Mouse (Mus musculus) megakaryocyte, embryonic 14.5 days (primary cell): ENCODE data around the gene Pdcd1. TPM values are rescaled to one million over a fixed set of nuclear protein-coding genes. Genes with fewer than 3 reads are reported as not detected.

Experiments used
- H3K27me3 ChIP-seq: replicated peaks from 2 replicates; pipeline ENCODE3; 2012; ENCODE audit warnings: inconsistent platforms
- H3K36me3 ChIP-seq: replicated peaks from 2 replicates; pipeline ENCODE3; 2012; ENCODE audit warnings: low read length, inconsistent platforms, mixed read lengths
- H3K4me1 ChIP-seq: 2 replicates; pipeline ENCODE4 v1.6.1; 2012; ENCODE audit warnings: inconsistent platforms
- H3K4me3 ChIP-seq: replicated peaks from 2 replicates; pipeline ENCODE3; 2012; ENCODE audit warnings: moderate library complexity, mild to moderate bottlenecking, inconsistent platforms
- H3K9me3 ChIP-seq: 2 replicates; pipeline ENCODE4 v1.6.1; 2012; ENCODE audit warnings: inconsistent platforms
- FLI1 ChIP-seq: IDR thresholded peaks from 2 replicates; pipeline ENCODE4 v1.6.1; 2012; ENCODE audit warnings: low read length, inconsistent platforms, mixed read lengths
- GATA1 ChIP-seq: IDR thresholded peaks from 3 replicates; pipeline ENCODE4 v1.6.1; 2012; ENCODE audit warnings: mixed read lengths, low read length, inconsistent platforms, borderline replicate concordance
- polyA plus RNA-seq: library from polyadenylated mRNA; stranded (reverse); fragments of >175 nt; gene quantifications from 2 replicates; pipeline ENCODE4 v1.2.3, GENCODE M21; 2012; ENCODE audit warnings: low replicate concordance; ENCODE audit not compliant: insufficient read depth

Gene Pdcd1
- polyA plus RNA-seq, 1 experiment: 0.15 TPM

DNA sequence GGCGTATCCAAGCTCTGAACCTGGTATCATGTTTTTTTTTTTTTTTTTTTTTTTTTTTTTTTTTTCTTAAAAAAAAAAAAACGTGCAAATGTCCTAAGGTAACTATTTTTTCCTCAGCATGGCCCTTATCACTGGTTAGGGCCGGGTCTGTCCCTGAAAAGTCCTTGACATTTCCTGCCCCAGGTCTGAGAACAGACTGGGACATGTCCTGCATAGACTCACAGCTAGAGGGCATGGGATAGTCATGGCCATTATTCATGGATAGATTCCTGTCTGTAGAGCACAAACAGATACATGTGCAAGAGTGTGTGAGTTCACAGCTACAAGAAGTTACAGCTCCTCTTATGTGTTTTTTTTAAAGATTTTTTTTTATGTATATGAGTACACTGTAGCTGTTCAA lies 63.6 kb downstream of the Pdcd1 start:
- Histone ChIP-seq H3K9me3 (no peaks in the 10 kb centered on the region), H3K36me3 (no peaks in the 10 kb centered on the region), H3K4me1 (no peaks in the 10 kb centered on the region; the same call in 1 of the 2 replicates), H3K27me3 (no peaks in the 10 kb centered on the region), H3K4me3 (no peak overlapping the region)
- TF ChIP-seq FLI1: no peak
- no peak for TF ChIP-seq GATA1

Other genes with a start within 250 kb of the Pdcd1 start
- gene Ing5, start 248.6 kb downstream of the Pdcd1 start, polyA plus RNA-seq: 0.46 TPM in 1 of 2 replicates, not detected in the other
- gene D2hgdh, start 227.6 kb downstream of the Pdcd1 start, polyA plus RNA-seq: 0.55 TPM in 1 of 2 replicates, not detected in the other
- gene Gal3st2, start 191.2 kb downstream of the Pdcd1 start, polyA plus RNA-seq: not detected in 2 replicates
- gene Gal3st2b, start 134.2 kb downstream of the Pdcd1 start, polyA plus RNA-seq: 0.20 TPM in 1 of 2 replicates, not detected in the other
- gene Gal3st2c, start 62.0 kb downstream of the Pdcd1 start, polyA plus RNA-seq: not detected in 2 replicates
- gene Neu4, start 32.1 kb downstream of the Pdcd1 start, polyA plus RNA-seq: not detected in 2 replicates